Mouse (Mus musculus) limb, embryonic 15.5 days (tissue): Measurements from ENCODE around the gene Cbx4. TPM values are rescaled to one million over a fixed set of nuclear protein-coding genes. Genes with fewer than 3 reads are reported as not detected.

Experiments
- ATAC-seq: fragments of 200-750 bp; cut with Nextera tagmentation; 2 replicates; pipeline ENCODE4 v1.8.0; 2017; ENCODE audit warnings: low read depth, moderate TSS enrichment; ENCODE audit not compliant: insufficient number of reproducible peaks, low FRiP score, low TSS enrichment
- H3K27ac ChIP-seq: fragments of 300-500 bp; sonication (generic); 2 replicates; pipeline ENCODE4 v1.5.1; 2015; ENCODE audit warnings: moderate library complexity, mild to moderate bottlenecking, inconsistent platforms
- H3K27me3 ChIP-seq: fragments of 300-500 bp; sonication (generic); 2 replicates; pipeline ENCODE4 v1.6.1; 2015; ENCODE audit warnings: inconsistent platforms
- H3K36me3 ChIP-seq: fragments of 300-500 bp; sonication (generic); 2 replicates; pipeline ENCODE4 v1.6.1; 2015; ENCODE audit warnings: inconsistent platforms
- H3K4me1 ChIP-seq: fragments of 300-500 bp; sonication (generic); 2 replicates; pipeline ENCODE4 v1.6.1; 2015; ENCODE audit warnings: inconsistent platforms
- H3K4me2 ChIP-seq: fragments of 300-500 bp; sonication (generic); 2 replicates; pipeline ENCODE4 v1.6.1; 2015; ENCODE audit warnings: mild to moderate bottlenecking, inconsistent platforms
- H3K4me3 ChIP-seq: fragments of 300-500 bp; sonication (generic); 2 replicates; pipeline ENCODE4 v1.5.1; 2015; ENCODE audit warnings: mild to moderate bottlenecking, inconsistent platforms
- H3K9ac ChIP-seq: fragments of 300-500 bp; sonication (generic); 2 replicates; pipeline ENCODE4 v1.6.1; 2015; ENCODE audit warnings: inconsistent platforms
- H3K9me3 ChIP-seq: fragments of 300-500 bp; sonication (generic); 2 replicates; pipeline ENCODE4 v1.6.1; 2016; ENCODE audit warnings: inconsistent platforms
- WGBS: fragments of 180-500 bp; shearing (Covaris S2); methylation state at CpG from one replicate; pipeline ENCODE4 v1.1.7; 2015; 5-methylcytosine and 5-hydroxymethylcytosine counted together
- polyA plus RNA-seq: library from polyadenylated mRNA; unstranded; fragments of >200 nt; fragmentation: Nextera tagmentation; extraction: Ambion mirVana; gene quantifications from 2 replicates; pipeline ENCODE4 v1.2.1, GENCODE M21; 2015

Gene Cbx4
- polyA plus RNA-seq: 13.8 and 16.4 TPM in 2 replicates

- peaks cover 58% of the 10 kb centered on the region for H3K27me3 ChIP-seq
- ATAC-seq: peak; percentile 85
- peak within 1 kb of the TSS; percentile 90 for H3K4me3 ChIP-seq
- H3K27ac ChIP-seq: peak within 1 kb of the TSS; percentile 99
- peaks cover 11% of the 10 kb centered on the region for H3K36me3 ChIP-seq
- peak within 1 kb of the TSS; percentile 95 for H3K9ac ChIP-seq
- H3K4me1 ChIP-seq: peaks cover 83% of the 10 kb centered on the region
- peak within 1 kb of the TSS; percentile 82 for H3K4me2 ChIP-seq
- WGBS: 1% methylated on average over 65 of the region's 67 CpGs
- H3K9me3 ChIP-seq: no peaks in the 10 kb centered on the region
These were observed at the start of gene Cbx4 for GRCm38 (mm10) chr11:119086144-119086971. TSS of gene Cbx4 (minus strand) at chr11:119086221.

- H3K36me3 ChIP-seq: no peaks in the 10 kb centered on the region
- 0 out of 2 replicates have a peak, but pooled peaks cover under 1% of the 10 kb centered on the region for H3K27me3 ChIP-seq
- H3K9ac ChIP-seq: no peak overlapping the region
- H3K4me1 ChIP-seq: peaks cover 19% of the 10 kb centered on the region
- WGBS: 47% methylated on average over 17 of the region's 17 CpGs
- no peak overlapping the region for H3K4me2 ChIP-seq
- no peak for ATAC-seq
- H3K9me3 ChIP-seq: no peaks in the 10 kb centered on the region
- no peak overlapping the region for H3K27ac ChIP-seq
- H3K4me3 ChIP-seq: no peak overlapping the region
These were observed 48.6 kb upstream of the Cbx4 start for GRCm38 (mm10) chr11:119134586-119134985.

GRCm38 (mm10) chr11:119133437-119134221 is 47.6 kb upstream of the Cbx4 start:
- Histone ChIP-seq H3K36me3 (no peaks in the 10 kb centered on the region), H3K9ac (no peak overlapping the region), H3K4me1 (peaks cover 27% of the 10 kb centered on the region), H3K9me3 (no peaks in the 10 kb centered on the region), H3K27ac (no peak overlapping the region), H3K4me3 (no peak overlapping the region), H3K27me3 (peaks cover 8% of the 10 kb centered on the region; the same call in 1 of the 2 replicates), H3K4me2 (no peak overlapping the region)
- 71% methylated on average over 5 of the region's 5 CpGs for WGBS
- no peak for ATAC-seq

- Histone ChIP-seq H3K36me3 (no peaks in the 10 kb centered on the region), H3K27ac (no peak overlapping the region), H3K4me2 (no peak overlapping the region), H3K4me3 (no peak overlapping the region), H3K9me3 (no peaks in the 10 kb centered on the region), H3K27me3 (peaks cover 8% of the 10 kb centered on the region; the same call in 1 of the 2 replicates), H3K9ac (no peak overlapping the region), H3K4me1 (peaks cover 38% of the 10 kb centered on the region)
- 76% methylated on average over 14 of the region's 14 CpGs for WGBS
- no peak for ATAC-seq
These were observed 46.4 kb upstream of the Cbx4 start for GRCm38 (mm10) chr11:119132198-119133035.

- Histone ChIP-seq H3K4me1 (peaks cover 55% of the 10 kb centered on the region), H3K27ac (no peak overlapping the region), H3K9ac (no peak overlapping the region), H3K4me2 (peak overlapping the region; percentile 41), H3K4me3 (peak overlapping the region; percentile 8; the same call in 1 of the 2 replicates), H3K9me3 (no peaks in the 10 kb centered on the region), H3K27me3 (peaks cover 8% of the 10 kb centered on the region; the same call in 1 of the 2 replicates), H3K36me3 (no peaks in the 10 kb centered on the region)
- WGBS: 7% methylated on average over 24 of the region's 24 CpGs
- no peak for ATAC-seq
These were observed 44.2 kb upstream of the Cbx4 start for GRCm38 (mm10) chr11:119130081-119130765.

GRCm38 (mm10) chr11:119129281-119130058 is 43.4 kb upstream of the Cbx4 start:
- Histone ChIP-seq H3K4me3 (no peak overlapping the region), H3K9ac (no peak overlapping the region), H3K36me3 (no peaks in the 10 kb centered on the region), H3K27ac (no peak overlapping the region), H3K9me3 (no peaks in the 10 kb centered on the region), H3K4me2 (peak overlapping the region; percentile 41), H3K4me1 (peaks cover 51% of the 10 kb centered on the region), H3K27me3 (peaks cover 8% of the 10 kb centered on the region; the same call in 1 of the 2 replicates)
- WGBS: 35% methylated on average over 18 of the region's 18 CpGs
- no peak for ATAC-seq

- Histone ChIP-seq H3K27ac (no peak overlapping the region), H3K36me3 (no peaks in the 10 kb centered on the region), H3K9ac (no peak overlapping the region), H3K9me3 (no peaks in the 10 kb centered on the region), H3K4me3 (no peak overlapping the region), H3K4me2 (no peak overlapping the region), H3K27me3 (peaks cover 8% of the 10 kb centered on the region; the same call in 1 of the 2 replicates), H3K4me1 (peaks cover 48% of the 10 kb centered on the region)
- WGBS: 50% methylated on average over 11 of the region's 11 CpGs
- ATAC-seq: no peak
These were observed 42.8 kb upstream of the Cbx4 start for GRCm38 (mm10) chr11:119128668-119129280.

GRCm38 (mm10) chr11:119127686-119128473 is 41.9 kb upstream of the Cbx4 start:
- Histone ChIP-seq H3K9ac (no peak overlapping the region), H3K4me2 (no peak overlapping the region), H3K9me3 (no peaks in the 10 kb centered on the region), H3K4me1 (peaks cover 46% of the 10 kb centered on the region), H3K27me3 (peaks cover 8% of the 10 kb centered on the region; the same call in 1 of the 2 replicates), H3K27ac (no peak overlapping the region), H3K4me3 (no peak overlapping the region), H3K36me3 (no peaks in the 10 kb centered on the region)
- 55% methylated on average over 9 of the region's 9 CpGs for WGBS
- ATAC-seq: no peak

GRCm38 (mm10) chr11:119127147-119127546 is 41.1 kb upstream of the Cbx4 start:
- Histone ChIP-seq H3K27ac (no peak overlapping the region), H3K9me3 (no peaks in the 10 kb centered on the region), H3K4me3 (no peak overlapping the region), H3K4me2 (no peak overlapping the region), H3K9ac (no peak overlapping the region), H3K27me3 (peaks cover 8% of the 10 kb centered on the region; the same call in 1 of the 2 replicates), H3K36me3 (no peaks in the 10 kb centered on the region), H3K4me1 (peaks cover 46% of the 10 kb centered on the region)
- 26% methylated on average over 12 of the region's 12 CpGs for WGBS
- ATAC-seq: no peak
